Mouse (Mus musculus) intestine, postnatal 0 days (tissue): ENCODE measurements at regions not wholly inside any gene's neighbourhood (a gene's known extent, or its start where the extent isn't known, plus 50 kb on each side); places are given as distances from the start of the nearest gene placed in this dataset.

Experiments used
- ATAC-seq: fragments of 200-750 bp; cut with Nextera tagmentation; 2 replicates; pipeline ENCODE4 v1.8.0; 2017; ENCODE audit warnings: mild to moderate bottlenecking, moderate TSS enrichment, moderate library complexity
- H3K27ac ChIP-seq: fragments of 300-500 bp; sonication (generic); 2 replicates; pipeline ENCODE4 v1.5.1; 2014; ENCODE audit warnings: mild to moderate bottlenecking, low read depth, low read length, moderate library complexity
- H3K27me3 ChIP-seq: fragments of 300-500 bp; sonication (generic); replicated peaks from 2 replicates; pipeline ENCODE4 v1.6.1; 2014; ENCODE audit warnings: low read length, mixed read lengths; ENCODE audit not compliant: control insufficient read depth, insufficient read depth
- H3K36me3 ChIP-seq: fragments of 300-500 bp; sonication (generic); 2 replicates; pipeline ENCODE4 v1.6.1; 2014; ENCODE audit warnings: mild to moderate bottlenecking, moderate library complexity; ENCODE audit not compliant: control insufficient read depth, insufficient read depth
- H3K4me1 ChIP-seq: fragments of 300-500 bp; sonication (generic); replicated peaks from 2 replicates; pipeline ENCODE4 v1.6.1; 2014; ENCODE audit warnings: antibody characterized with exemption, low read length, mixed read lengths; ENCODE audit not compliant: control insufficient read depth, insufficient read depth
- H3K4me2 ChIP-seq: fragments of 300-500 bp; sonication (generic); replicated peaks from 2 replicates; pipeline ENCODE4 v1.6.1; 2014; ENCODE audit warnings: low read depth, mild to moderate bottlenecking, moderate library complexity
- H3K4me3 ChIP-seq: fragments of 300-500 bp; sonication (generic); 2 replicates; pipeline ENCODE4 v1.5.1; 2014; ENCODE audit warnings: low read depth, low read length
- H3K9ac ChIP-seq: fragments of 300-500 bp; sonication (generic); 2 replicates; pipeline ENCODE4 v1.6.1; 2014; ENCODE audit warnings: mild to moderate bottlenecking, low read depth, low read length
- H3K9me3 ChIP-seq: fragments of 300-500 bp; sonication (generic); 2 replicates; pipeline ENCODE4 v1.6.1; 2016; ENCODE audit warnings: mixed run types; ENCODE audit not compliant: control insufficient read depth
- CTCF ChIP-seq: sonication (generic); IDR thresholded peaks from 2 replicates; pipeline ENCODE4 v1.5.1; 2016; ENCODE audit warnings: low read depth, mild to moderate bottlenecking, control low read depth, antibody characterized with exemption, moderate library complexity
- WGBS: fragments of 180-500 bp; shearing (Covaris S2); extraction: QIAGEN DNeasy Blood & Tissue Kit; methylation state at CpG from one replicate; pipeline ENCODE4 v1.1.7; 2014; 5-methylcytosine and 5-hydroxymethylcytosine counted together

DNA sequence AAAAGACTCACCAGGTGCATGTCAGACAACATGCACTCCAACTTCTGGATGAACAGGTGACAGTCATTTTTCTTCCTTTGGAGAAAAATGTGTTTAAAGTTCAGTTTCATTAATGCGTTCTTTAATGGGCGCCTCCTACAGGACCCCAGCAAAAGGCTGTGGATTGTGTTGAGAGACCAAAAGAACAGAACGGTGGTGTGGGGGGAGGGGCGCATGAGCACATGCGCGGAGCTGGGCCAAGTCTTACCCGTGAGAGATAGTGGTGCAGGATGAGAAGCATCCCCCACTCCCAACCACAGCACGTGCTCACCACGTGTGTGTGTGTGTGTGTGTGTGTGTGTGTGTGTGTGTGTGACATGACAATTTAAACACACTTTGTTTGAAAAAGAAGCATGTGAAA, 371.0 kb downstream of the Plekhb2 start:
- no peak for ATAC-seq
- no peaks in the 10 kb centered on the region for H3K36me3 ChIP-seq
- H3K9me3 ChIP-seq, result no peaks in the 10 kb centered on the region
- no peak for TF ChIP-seq CTCF
- H3K4me1 ChIP-seq, result no peaks in the 10 kb centered on the region
- no peak overlapping the region for H3K4me3 ChIP-seq
- H3K4me2 ChIP-seq, result no peak overlapping the region
- no peak overlapping the region for H3K9ac ChIP-seq
- no peak overlapping the region for H3K27ac ChIP-seq
- WGBS, result 82% methylated on average over 9 of the region's 9 CpGs
- no peaks in the 10 kb centered on the region for H3K27me3 ChIP-seq

DNA sequence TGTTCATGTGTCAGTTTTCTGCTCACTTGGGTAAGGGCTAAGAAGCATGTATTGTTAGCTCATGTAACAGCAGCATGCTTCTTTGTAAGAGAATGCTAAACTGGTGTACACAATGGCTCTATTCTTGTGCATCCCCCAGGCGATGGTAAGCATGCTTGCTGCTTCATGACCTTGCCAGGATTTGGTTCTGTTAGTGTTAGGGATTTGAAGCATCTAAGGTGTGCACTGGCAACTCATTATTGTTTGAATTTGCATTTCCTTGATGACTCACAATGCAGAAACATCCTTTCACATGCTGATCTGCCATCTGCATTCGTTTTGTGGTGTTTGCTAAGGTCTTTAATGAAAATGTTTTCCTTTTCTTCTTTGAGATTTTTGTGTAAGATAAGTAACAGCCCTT, 382.8 kb downstream of the Plekhb2 start:
- H3K4me2 ChIP-seq, result no peak overlapping the region
- no peaks in the 10 kb centered on the region for H3K36me3 ChIP-seq
- H3K9me3 ChIP-seq, result no peaks in the 10 kb centered on the region
- 58% methylated on average over 2 of the region's 2 CpGs for WGBS
- H3K4me1 ChIP-seq, result no peaks in the 10 kb centered on the region
- no peak overlapping the region for H3K9ac ChIP-seq
- no peak overlapping the region for H3K4me3 ChIP-seq
- H3K27ac ChIP-seq, result no peak overlapping the region
- ATAC-seq, result no peak
- H3K27me3 ChIP-seq, result no peaks in the 10 kb centered on the region
- no peak for TF ChIP-seq CTCF

DNA sequence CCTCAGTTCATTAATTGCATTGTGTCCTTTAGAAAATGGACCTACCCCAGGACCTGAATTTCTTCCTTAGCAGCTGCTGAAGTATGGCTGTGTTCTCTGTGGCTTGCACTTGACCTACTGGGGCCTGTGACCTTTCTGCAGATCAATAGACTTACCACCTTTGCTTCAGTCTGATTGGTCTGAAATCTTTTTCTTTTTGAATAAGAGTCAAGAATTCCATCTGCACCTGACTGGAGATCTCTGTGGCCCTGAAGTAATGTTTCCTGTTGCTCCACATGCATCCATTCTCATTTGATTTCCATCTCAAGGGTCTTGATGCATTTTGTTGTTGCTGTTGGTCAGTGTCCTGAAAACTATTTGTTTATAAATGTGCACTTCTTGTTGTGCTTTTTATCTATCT, 388.4 kb downstream of the Plekhb2 start:
- no peak overlapping the region for H3K4me3 ChIP-seq
- TF ChIP-seq CTCF, result no peak
- H3K9me3 ChIP-seq, result no peaks in the 10 kb centered on the region
- H3K36me3 ChIP-seq, result no peaks in the 10 kb centered on the region
- H3K27me3 ChIP-seq, result no peaks in the 10 kb centered on the region
- H3K27ac ChIP-seq, result no peak overlapping the region
- no peak for ATAC-seq
- H3K9ac ChIP-seq, result no peak overlapping the region
- H3K4me1 ChIP-seq, result no peaks in the 10 kb centered on the region
- no peak overlapping the region for H3K4me2 ChIP-seq

DNA sequence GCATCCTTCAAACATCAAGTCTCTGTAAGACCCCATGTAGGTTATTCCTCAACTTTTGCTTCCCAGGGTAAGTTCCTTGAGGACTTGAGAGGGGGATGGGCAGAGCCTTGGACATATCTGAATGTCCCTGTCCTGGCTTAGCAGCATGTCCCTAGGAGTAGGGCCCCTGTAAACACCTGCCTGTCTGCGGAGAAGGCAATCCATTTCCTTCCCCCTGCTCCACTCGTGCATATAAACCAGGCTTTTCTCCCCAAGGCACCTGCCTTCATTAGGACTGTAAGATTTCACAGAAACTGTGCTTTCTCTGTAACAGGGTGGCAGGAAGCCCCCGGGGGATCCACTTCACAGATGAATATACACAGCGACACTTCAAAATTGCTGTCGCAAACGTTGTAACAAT, 393.1 kb downstream of the Plekhb2 start:
- no peak for ATAC-seq
- Histone ChIP-seq H3K4me3 (no peak overlapping the region), H3K9ac (no peak overlapping the region), H3K27me3 (no peaks in the 10 kb centered on the region), H3K4me1 (no peaks in the 10 kb centered on the region), H3K9me3 (no peaks in the 10 kb centered on the region), H3K4me2 (no peak overlapping the region), H3K27ac (no peak overlapping the region), H3K36me3 (no peaks in the 10 kb centered on the region)
- WGBS, result 56% methylated on average over 6 of the region's 6 CpGs
- TF ChIP-seq CTCF, result no peak

DNA sequence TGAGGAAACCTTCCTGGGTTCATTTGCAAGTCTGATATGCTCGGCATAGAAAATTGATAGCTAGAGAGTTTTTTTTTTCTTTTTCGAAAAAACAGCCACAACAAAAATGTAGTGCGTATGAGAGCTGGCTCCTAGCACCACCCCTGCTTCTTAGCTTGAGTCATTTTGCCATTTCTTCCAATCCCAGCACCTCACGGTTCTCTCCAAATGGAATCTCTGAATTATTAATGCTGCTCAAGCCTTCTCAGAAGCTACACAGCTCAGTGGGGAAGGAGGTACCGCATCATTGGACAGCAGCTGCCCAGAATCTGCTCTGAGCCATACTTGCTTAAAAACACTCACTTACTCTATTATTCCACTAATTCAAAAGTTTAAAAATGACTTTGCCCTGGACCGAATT, 393.6 kb downstream of the Plekhb2 start:
- ATAC-seq, result no peak
- TF ChIP-seq CTCF, result no peak
- H3K4me1 ChIP-seq, result no peaks in the 10 kb centered on the region
- 70% methylated on average over 6 of the region's 6 CpGs for WGBS
- H3K4me2 ChIP-seq, result no peak overlapping the region
- H3K4me3 ChIP-seq, result no peak overlapping the region
- no peaks in the 10 kb centered on the region for H3K36me3 ChIP-seq
- no peaks in the 10 kb centered on the region for H3K27me3 ChIP-seq
- H3K9ac ChIP-seq, result no peak overlapping the region
- no peak overlapping the region for H3K27ac ChIP-seq
- no peaks in the 10 kb centered on the region for H3K9me3 ChIP-seq

DNA sequence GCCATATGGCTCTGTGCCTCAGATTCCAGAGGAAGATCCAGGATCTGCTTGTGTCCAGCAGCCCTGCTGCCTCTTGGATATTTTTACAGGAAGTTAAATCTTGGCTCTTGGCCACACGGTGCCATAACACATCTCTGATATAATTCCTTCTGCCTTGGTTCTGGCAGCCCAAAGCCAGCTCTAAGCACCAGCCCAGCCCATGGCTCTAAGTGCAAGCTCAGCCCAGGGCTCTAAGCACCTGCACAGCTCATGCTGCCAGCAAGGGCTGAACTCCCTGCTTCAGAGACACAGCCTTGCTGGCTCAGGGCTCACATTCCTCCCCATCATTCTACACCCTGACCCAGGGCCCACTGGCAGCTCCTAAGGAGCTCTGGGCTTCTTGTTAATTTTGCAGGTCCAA, 415.3 kb downstream of the Plekhb2 start:
- 64% methylated on average over 1 of the region's 1 CpGs for WGBS

DNA sequence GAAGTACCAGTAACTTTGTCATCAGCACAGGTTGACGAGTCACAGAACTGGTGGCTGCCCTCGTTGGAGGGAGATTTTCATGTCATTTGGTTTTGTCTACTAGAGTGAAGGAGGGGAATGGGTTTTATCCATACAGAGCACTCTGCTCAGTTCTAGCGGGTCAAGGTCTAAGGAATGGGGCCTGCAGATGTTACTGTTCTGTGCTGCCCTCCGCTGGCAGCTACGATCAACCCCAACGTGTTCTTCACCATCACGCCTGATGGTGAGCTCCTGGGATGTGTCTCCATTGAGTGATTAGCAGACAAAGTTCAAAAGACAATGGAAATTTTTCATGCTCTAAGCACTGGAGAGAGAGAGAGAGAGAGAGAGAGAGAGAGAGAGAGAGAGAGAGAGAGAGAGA, 416.9 kb downstream of the Plekhb2 start:
- H3K4me1 ChIP-seq, result no peaks in the 10 kb centered on the region
- no peak overlapping the region for H3K4me3 ChIP-seq
- H3K9ac ChIP-seq, result no peak overlapping the region
- ATAC-seq, result no peak
- H3K9me3 ChIP-seq, result no peaks in the 10 kb centered on the region
- 52% methylated on average over 7 of the region's 7 CpGs for WGBS
- H3K27me3 ChIP-seq, result no peaks in the 10 kb centered on the region
- H3K36me3 ChIP-seq, result no peaks in the 10 kb centered on the region
- peak; percentile 58 for TF ChIP-seq CTCF
- no peak overlapping the region for H3K4me2 ChIP-seq
- no peak overlapping the region for H3K27ac ChIP-seq

More for the DNA sequence above, 415.3 kb downstream of the Plekhb2 start:
- Histone ChIP-seq H3K9ac (no peak overlapping the region), H3K4me2 (no peak overlapping the region), H3K4me3 (no peak overlapping the region), H3K9me3 (no peaks in the 10 kb centered on the region), H3K36me3 (no peaks in the 10 kb centered on the region), H3K27me3 (no peaks in the 10 kb centered on the region), H3K27ac (no peak overlapping the region), H3K4me1 (no peaks in the 10 kb centered on the region)
- ATAC-seq, result no peak
- no peak for TF ChIP-seq CTCF
